Mouse (Mus musculus) heart, adult 2 months (tissue): ENCODE results near the gene Wdr5b. TPM values are rescaled to one million over a fixed set of nuclear protein-coding genes. Genes with fewer than 3 reads are reported as not detected.

Experiments used
- DNase-seq, 2 experiments: peaks; one replicate each; pipeline ENCODE4 v3.0.0; 2021
- H3K27ac ChIP-seq: fragments of 200-600 bp; 2 replicates; pipeline ENCODE4 v1.8.1; 2022
- H3K27me3 ChIP-seq: fragments of 200-500 bp; 2 replicates; pipeline ENCODE4 v1.6.1; 2012; ENCODE audit warnings: mild to moderate bottlenecking, low read length, inconsistent platforms, mixed read lengths; ENCODE audit not compliant: control insufficient read depth, insufficient read depth
- H3K36me3 ChIP-seq: fragments of 200-500 bp; 2 replicates; pipeline ENCODE4 v1.6.1; 2012; ENCODE audit warnings: low read length, inconsistent platforms; ENCODE audit not compliant: control insufficient read depth, insufficient read depth
- H3K4me1 ChIP-seq: fragments of 200-500 bp; 2 replicates; pipeline ENCODE4 v1.6.1; 2011; ENCODE audit warnings: low read length; ENCODE audit not compliant: control insufficient read depth, insufficient read depth
- H3K4me3 ChIP-seq: fragments of 200-600 bp; 2 replicates; pipeline ENCODE4 v1.8.1; 2022
- H3K79me2 ChIP-seq: fragments of 200-500 bp; replicated peaks from 2 replicates; pipeline ENCODE4 v1.6.1; 2012; ENCODE audit warnings: mild to moderate bottlenecking, inconsistent platforms, low read length, moderate library complexity, mixed read lengths; ENCODE audit not compliant: control insufficient read depth, insufficient read depth
- H3K9ac ChIP-seq: fragments of 200-500 bp; 2 replicates; pipeline ENCODE4 v1.6.1; 2012; ENCODE audit warnings: low read depth, mild to moderate bottlenecking, control low read depth, inconsistent platforms, low read length, mixed read lengths
- CTCF ChIP-seq: fragments of 200-600 bp; IDR thresholded peaks from 2 replicates; pipeline ENCODE4 v1.8.1; 2022; ENCODE audit warnings: antibody characterized with exemption, mild to moderate bottlenecking, moderate library complexity
- EP300 ChIP-seq: fragments of 200-500 bp; IDR thresholded peaks from 2 replicates; pipeline ENCODE4 v1.6.1; 2011; ENCODE audit warnings: low read depth, low read length, control low read depth; ENCODE audit not compliant: insufficient read depth
- POLR2A ChIP-seq: fragments of 200-500 bp; IDR thresholded peaks from 2 replicates; pipeline ENCODE4 v1.6.1; 2011; ENCODE audit warnings: mild to moderate bottlenecking, low read depth, low read length, control low read depth; ENCODE audit not compliant: insufficient read depth
- WGBS: fragments of 180-500 bp; shearing (Covaris S2); methylation state at CpG from one replicate; pipeline ENCODE4 v1.1.7; 2018; 5-methylcytosine and 5-hydroxymethylcytosine counted together
- intact Hi-C: fragments of 180-260 bp; cut with DNase I; formaldehyde crosslinking; loops from one replicate; pipeline ENCODE4 v1.15.1; 2025
- polyA plus RNA-seq: library from polyadenylated mRNA; depleted of rRNA; stranded (reverse); fragments of >200 nt; gene quantifications from 2 replicates; pipeline ENCODE4 v1.2.3, GENCODE M21; 2012
- total RNA-seq, 2 experiments: library from RNA; stranded (reverse); gene quantifications; 2 replicates each; pipeline ENCODE4 v1.2.3; 2021

Gene Wdr5b
- total and polyA plus RNA-seq, 3 experiments, result 1.8 to 2.8 (median 2.7) TPM

- no peaks in the 10 kb centered on the region for H3K27me3 ChIP-seq
- H3K36me3 ChIP-seq, result peaks cover 13% of the 10 kb centered on the region
These were observed 633 bp downstream of the Wdr5b start for GRCm38 (mm10) chr16:36041625-36042020.

GRCm38 (mm10) chr16:36043073-36043472 lies 2.1 kb downstream of the Wdr5b start:
- H3K27ac ChIP-seq, result no peak overlapping the region
- H3K36me3 ChIP-seq, result peaks cover 13% of the 10 kb centered on the region
- H3K79me2 ChIP-seq, result no peaks in the 10 kb centered on the region
- TF ChIP-seq CTCF (no peak), EP300 (no peak), POLR2A (no peak; the same call in 1 of the 2 replicates)
- H3K4me3 ChIP-seq, result no peak overlapping the region
- 73% methylated on average over 10 of the region's 10 CpGs for WGBS
- H3K27me3 ChIP-seq, result no peaks in the 10 kb centered on the region
- intact Hi-C loops, result loop anchor here (2.0 to 10.0 kb wide), 2 partner anchors 28 to 168 kb away; partner anchors contain the start of genes Ccdc58, Fam162a and Parp14
- DNase-seq, result no peak
- H3K9ac ChIP-seq, result no peak overlapping the region
- H3K4me1 ChIP-seq, result peaks cover 6% of the 10 kb centered on the region

More at GRCm38 (mm10) chr16:36041625-36042020, 633 bp downstream of the Wdr5b start:
- 17% methylated on average over 11 of the region's 11 CpGs for WGBS
- TF ChIP-seq POLR2A (no peak), EP300 (no peak), CTCF (no peak)
- no peaks in the 10 kb centered on the region for H3K79me2 ChIP-seq
- DNase-seq, result no peak
- peak overlapping the region; percentile 69 for H3K9ac ChIP-seq
- peaks cover 6% of the 10 kb centered on the region for H3K4me1 ChIP-seq
- intact Hi-C loops, result loop anchor here (2.0 to 10.0 kb wide), 3 partner anchors 29 to 167 kb away; partner anchors contain the start of genes Ccdc58, Fam162a and Parp14
- peak overlapping the region; percentile 80 for H3K27ac ChIP-seq
- peak overlapping the region; percentile 70 for H3K4me3 ChIP-seq

DNA sequence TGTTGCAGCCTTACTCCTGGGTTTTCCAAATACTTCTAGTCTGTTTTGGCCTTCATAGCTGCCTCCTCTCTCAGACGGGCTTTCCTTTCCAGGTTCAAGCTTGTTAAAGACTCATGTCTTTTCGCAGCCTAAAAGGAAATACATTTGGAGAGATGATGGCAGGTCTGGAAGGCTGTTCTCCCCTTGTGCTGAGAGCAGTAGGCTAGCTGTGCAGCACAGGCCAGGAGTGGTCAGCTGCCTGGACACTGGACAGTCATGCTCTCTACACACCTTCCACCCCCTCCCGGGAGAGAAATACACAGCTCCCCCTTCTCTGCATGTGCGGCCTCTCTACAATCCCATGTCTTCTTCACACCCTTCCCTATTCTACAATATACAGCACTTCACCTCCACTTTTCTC lies 3.0 kb downstream of the Wdr5b start:
- no peaks in the 10 kb centered on the region for H3K27me3 ChIP-seq
- TF ChIP-seq CTCF (no peak), POLR2A (no peak), EP300 (no peak)
- no peaks in the 10 kb centered on the region for H3K79me2 ChIP-seq
- intact Hi-C loops, result loop anchor here (2.0 to 10.0 kb wide), 2 partner anchors 27 to 169 kb away; partner anchors contain the start of genes Ccdc58, Fam162a and Parp14
- H3K9ac ChIP-seq, result no peak overlapping the region
- WGBS, result 81% methylated on average over 4 of the region's 4 CpGs
- H3K36me3 ChIP-seq, result peaks cover 13% of the 10 kb centered on the region
- H3K4me3 ChIP-seq, result no peak overlapping the region
- no peak for DNase-seq
- peaks cover 6% of the 10 kb centered on the region for H3K4me1 ChIP-seq
- H3K27ac ChIP-seq, result no peak overlapping the region

GRCm38 (mm10) chr16:36047538-36047937 lies 6.5 kb downstream of the Wdr5b start:
- H3K27me3 ChIP-seq, result no peaks in the 10 kb centered on the region
- H3K79me2 ChIP-seq, result no peaks in the 10 kb centered on the region
- intact Hi-C loops, result loop anchor here (10.0 kb wide), 1 partner anchor 173 kb away; the partner anchor contains the start of gene Parp14
- TF ChIP-seq POLR2A (0 out of 2 replicates have a peak, but pooled peaks have one; percentile 11), EP300 (no peak), CTCF (0 out of 2 replicates have a peak, but pooled peaks have one; percentile 11)
- peaks cover 3% of the 10 kb centered on the region for H3K4me1 ChIP-seq
- H3K4me3 ChIP-seq, result no peak overlapping the region
- no peak overlapping the region for H3K27ac ChIP-seq
- no peak overlapping the region for H3K9ac ChIP-seq
- H3K36me3 ChIP-seq, result peaks cover 3% of the 10 kb centered on the region; the same call in 1 of the 2 replicates
- no peak for DNase-seq
- WGBS, result 90% methylated on average over 4 of the region's 4 CpGs

DNA sequence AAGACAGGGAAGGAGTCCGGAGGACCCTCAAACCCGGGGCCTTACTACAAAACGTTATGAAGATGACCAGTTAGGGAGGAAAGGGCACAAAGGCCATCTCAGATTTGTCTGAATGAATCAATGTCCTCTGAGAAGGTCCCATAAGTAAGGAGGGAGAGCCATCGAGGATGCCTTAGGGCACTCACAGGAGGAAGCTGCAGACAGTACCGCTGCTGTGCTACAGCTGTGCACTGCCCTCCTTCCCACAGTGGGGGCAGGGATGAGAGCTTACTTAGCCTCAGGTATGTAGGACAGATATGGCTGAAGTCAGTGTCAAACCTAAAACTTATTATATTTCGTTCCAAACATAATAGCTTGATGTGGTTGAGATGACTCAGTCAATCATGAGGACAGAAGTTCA lies 10.5 kb downstream of the Wdr5b start:
- Histone ChIP-seq H3K4me1 (no peaks in the 10 kb centered on the region; the same call in 1 of the 2 replicates), H3K79me2 (no peaks in the 10 kb centered on the region), H3K36me3 (peaks cover 2% of the 10 kb centered on the region; the same call in 1 of the 2 replicates), H3K27me3 (no peaks in the 10 kb centered on the region), H3K4me3 (no peak overlapping the region), H3K27ac (no peak overlapping the region), H3K9ac (no peak overlapping the region)
- DNase-seq, result no peak
- TF ChIP-seq CTCF (no peak), EP300 (no peak), POLR2A (no peak)
- intact Hi-C loops, result no loop called here
- 91% methylated on average over 6 of the region's 6 CpGs for WGBS
